Mouse (Mus musculus) right cerebral cortex, postnatal 14 days (tissue): ENCODE measurements around the gene Rbm18.

Experiments
- DNase-seq: peaks from one replicate; pipeline ENCODE4 v3.0.0; 2022

Gene Rbm18

GRCm38 (mm10) chr2:36067132-36067531, 69.4 kb downstream of the Rbm18 start:
- DNase-seq: no peak
